Mouse (Mus musculus) hematopoietic multipotent progenitor cell, adult 10-12 weeks (in vitro differentiated cells): ENCODE results near the gene Gm12169. TPM values are rescaled to one million over a fixed set of nuclear protein-coding genes. Genes with fewer than 3 reads are reported as not detected.

Experiments used
- polyA plus RNA-seq: library from polyadenylated mRNA; stranded (reverse); fragments of >175 nt; gene quantifications from 2 replicates; pipeline ENCODE4 v1.2.3, GENCODE M21; 2012; ENCODE audit warnings: low replicate concordance

Gm12169 gene
- polyA plus RNA-seq: not detected in 2 replicates

GRCm38 (mm10) chr11:46523912-46524311 lies at the start of gene Gm12169:
Gene Gm12169, plus strand, starts transcription at chr11:46524212.

GRCm38 (mm10) chr11:46571327-46571726 lies 47.3 kb downstream of the Gm12169 start, which contains the start of gene BC053393:
Gene BC053393, plus strand, starts transcription at chr11:46571536.

Other genes with a start within 250 kb of the Gm12169 start
- 44.6 and 47.1 TPM in 2 replicates for gene Cyfip2, start 211.4 kb upstream of the Gm12169 start, polyA plus RNA-seq
- gene Itk, start 134.7 kb upstream of the Gm12169 start, polyA plus RNA-seq: 4.5 and 17.7 TPM in 2 replicates
- 1.0 and 2.1 TPM in 2 replicates for gene Fam71b, start 127.7 kb upstream of the Gm12169 start, polyA plus RNA-seq
- 88.2 and 214 TPM in 2 replicates for gene Med7, start 87.3 kb upstream of the Gm12169 start, polyA plus RNA-seq
- 0.77 and 0.97 TPM in 2 replicates for gene Havcr2, start 69.3 kb upstream of the Gm12169 start, polyA plus RNA-seq
- not detected in 2 replicates for gene BC053393, start 47.3 kb downstream of the Gm12169 start, polyA plus RNA-seq
- gene Dppa1, start 105.0 kb downstream of the Gm12169 start, polyA plus RNA-seq: not detected in 2 replicates
- gene Timd2, start 182.8 kb downstream of the Gm12169 start, polyA plus RNA-seq: 0.08 and 0.21 TPM in 2 replicates
- gene Havcr1, start 210.9 kb downstream of the Gm12169 start, polyA plus RNA-seq: 1.2 and 5.5 TPM in 2 replicates